Mouse (Mus musculus) stomach, embryonic 16.5 days (tissue): ENCODE data around the gene Nemp1. TPM values are rescaled to one million over a fixed set of nuclear protein-coding genes. Genes with fewer than 3 reads are reported as not detected.

ENCODE experiments used
- ATAC-seq: fragments of 200-750 bp; cut with Nextera tagmentation; 2 replicates; pipeline ENCODE4 v1.8.0; 2017; ENCODE audit warnings: moderate number of reproducible peaks, moderate TSS enrichment; ENCODE audit not compliant: insufficient read depth, low FRiP score
- H3K27ac ChIP-seq: fragments of 300-500 bp; sonication (generic); 2 replicates; pipeline ENCODE4 v1.5.1; 2014; ENCODE audit warnings: low read length
- H3K27me3 ChIP-seq: fragments of 300-500 bp; sonication (generic); 2 replicates; pipeline ENCODE4 v1.6.1; 2014; ENCODE audit warnings: low read length, control low read depth, mixed read lengths; ENCODE audit not compliant: control insufficient read depth, insufficient read depth
- H3K36me3 ChIP-seq: fragments of 300-500 bp; sonication (generic); 2 replicates; pipeline ENCODE4 v1.6.1; 2014; ENCODE audit warnings: low read length; ENCODE audit not compliant: control insufficient read depth, insufficient read depth
- H3K4me1 ChIP-seq: fragments of 300-500 bp; sonication (generic); 2 replicates; pipeline ENCODE4 v1.6.1; 2014; ENCODE audit warnings: low read length, control low read depth, mixed read lengths; ENCODE audit not compliant: control insufficient read depth, insufficient read depth
- H3K4me2 ChIP-seq: fragments of 300-500 bp; sonication (generic); 2 replicates; pipeline ENCODE4 v1.6.1; 2014; ENCODE audit warnings: low read depth, low read length, mixed read lengths
- H3K4me3 ChIP-seq: fragments of 300-500 bp; sonication (generic); replicated peaks from 2 replicates; pipeline ENCODE4 v1.5.1; 2014; ENCODE audit warnings: mild to moderate bottlenecking, low read length
- H3K9ac ChIP-seq: fragments of 300-500 bp; sonication (generic); 2 replicates; pipeline ENCODE4 v1.6.1; 2014; ENCODE audit warnings: low read length
- H3K9me3 ChIP-seq: fragments of 300-500 bp; sonication (generic); replicated peaks from 2 replicates; pipeline ENCODE4 v1.6.1; 2016; ENCODE audit warnings: low read length, control low read depth; ENCODE audit not compliant: control insufficient read depth
- WGBS: fragments of 180-500 bp; shearing (Covaris S2); extraction: QIAGEN DNeasy Blood & Tissue Kit; methylation state at CpG from one replicate; pipeline ENCODE4 v1.1.7; 2014; 5-methylcytosine and 5-hydroxymethylcytosine counted together
- polyA plus RNA-seq: library from polyadenylated mRNA; unstranded; fragments of >200 nt; fragmentation: Nextera tagmentation; extraction: Ambion mirVana; gene quantifications from 2 replicates; pipeline ENCODE4 v1.2.1, GENCODE M21; 2015

Nemp1 gene
- polyA plus RNA-seq, 1 experiment from 2014 or later: 10.0 TPM

DNA sequence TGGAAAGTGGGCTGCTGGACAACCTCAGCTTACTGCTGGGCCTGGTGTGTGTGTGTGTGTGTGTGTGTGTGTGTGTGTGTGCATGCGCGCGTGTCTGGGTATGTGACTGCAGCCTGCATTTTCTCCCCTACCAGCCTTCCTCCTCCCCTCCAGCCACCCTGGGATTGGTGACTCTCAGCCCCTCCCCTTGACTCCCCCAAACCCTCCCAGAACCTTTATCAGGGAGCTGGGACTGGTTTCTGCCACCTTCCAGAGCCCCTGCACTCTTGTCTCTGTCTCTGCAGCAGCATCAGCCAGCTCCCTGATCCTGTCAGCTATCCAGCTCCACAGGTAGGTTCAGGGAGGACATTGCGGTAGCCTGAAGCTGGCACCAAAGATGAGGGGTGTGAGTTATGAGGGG is 58.4 kb downstream of the Nemp1 start:
- Histone ChIP-seq H3K9ac (no peak overlapping the region), H3K4me3 (no peak overlapping the region), H3K4me2 (no peak overlapping the region), H3K9me3 (no peaks in the 10 kb centered on the region), H3K36me3 (no peaks in the 10 kb centered on the region), H3K27me3 (no peaks in the 10 kb centered on the region), H3K4me1 (peaks cover 7% of the 10 kb centered on the region; the same call in 1 of the 2 replicates), H3K27ac (no peak overlapping the region)
- no peak for ATAC-seq
- 65% methylated on average over 4 of the region's 4 CpGs for WGBS

DNA sequence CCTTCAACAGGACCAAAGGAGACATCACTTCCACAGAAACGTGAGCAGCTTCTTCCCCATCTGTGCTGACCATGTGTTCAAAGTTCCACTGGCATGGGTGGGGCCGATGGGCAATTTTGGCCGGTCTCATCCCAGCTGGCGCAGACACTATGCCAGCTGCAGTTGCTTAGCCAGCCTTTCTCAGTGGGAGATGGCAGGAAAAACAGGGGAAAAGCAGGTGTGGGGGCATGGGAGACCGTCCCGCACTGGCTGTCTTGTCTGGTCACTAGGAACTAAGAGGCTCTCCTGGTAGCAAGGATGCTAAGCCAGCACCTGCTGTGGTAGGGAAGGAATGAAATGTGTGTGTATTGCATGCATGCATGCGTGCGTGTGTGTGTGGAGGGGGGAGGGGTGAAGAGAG is 61.7 kb downstream of the Nemp1 start:
- Histone ChIP-seq H3K4me3 (no peak overlapping the region), H3K27ac (no peak overlapping the region), H3K4me2 (no peak overlapping the region), H3K36me3 (no peaks in the 10 kb centered on the region), H3K9me3 (no peaks in the 10 kb centered on the region), H3K4me1 (0 out of 2 replicates have a peak, but pooled peaks cover 4% of the 10 kb centered on the region), H3K9ac (no peak overlapping the region), H3K27me3 (no peaks in the 10 kb centered on the region)
- WGBS: 74% methylated on average over 8 of the region's 8 CpGs
- no peak for ATAC-seq

DNA sequence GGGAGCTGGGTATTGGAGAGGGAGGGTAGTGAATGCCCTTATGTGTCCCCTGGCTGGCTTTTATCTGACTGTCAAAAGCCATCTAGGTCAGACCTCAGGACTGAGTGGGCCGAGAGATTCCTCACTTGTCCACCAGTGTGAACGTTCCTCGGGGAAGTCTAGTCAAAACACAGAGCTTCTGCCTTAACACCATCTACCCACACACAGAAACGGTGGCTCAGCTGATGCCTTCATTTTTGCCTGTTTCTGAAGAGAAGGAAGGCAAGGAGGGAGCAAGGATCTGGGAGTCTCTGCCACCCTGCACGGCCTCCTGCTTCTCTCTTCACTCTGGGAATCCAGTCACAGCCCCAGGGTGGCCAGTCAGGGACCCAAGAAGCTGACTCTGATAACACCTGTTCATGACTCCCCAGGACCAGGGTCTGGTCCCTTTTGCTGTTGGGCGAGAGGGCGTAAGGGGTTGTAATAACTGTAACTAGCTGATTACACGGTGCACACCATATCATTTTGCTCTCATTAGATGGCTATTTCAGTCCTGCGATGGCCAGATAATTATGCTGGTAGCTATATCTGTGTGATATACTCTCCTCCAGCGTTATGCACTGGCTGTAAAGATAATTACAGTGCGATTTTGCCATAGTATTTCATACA is 63.7 kb downstream of the Nemp1 start:
- no peak for ATAC-seq
- 73% methylated on average over 11 of the region's 11 CpGs for WGBS

DNA sequence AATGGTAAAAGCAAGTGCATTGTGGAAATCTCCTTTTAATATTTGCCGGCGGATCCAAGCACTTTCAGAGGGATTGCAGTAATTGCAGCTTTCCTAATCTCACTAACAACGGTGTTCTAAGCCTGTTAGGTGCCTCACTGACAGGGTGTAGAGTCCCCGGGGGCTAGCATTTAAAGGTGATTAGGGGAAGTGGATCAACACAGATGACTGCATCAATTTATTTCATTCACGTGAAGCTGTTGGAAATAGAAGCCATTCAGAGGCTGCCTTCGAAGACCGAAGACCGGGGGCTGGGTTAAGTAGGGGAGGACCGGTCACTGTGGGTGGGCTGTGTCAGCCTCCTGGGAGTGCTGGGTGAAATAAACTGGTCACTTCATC is 64.2 kb downstream of the Nemp1 start:
- 45% methylated on average over 9 of the region's 9 CpGs for WGBS
- H3K36me3 ChIP-seq: no peaks in the 10 kb centered on the region
- H3K9ac ChIP-seq: 0 out of 2 replicates have a peak overlapping the region, but pooled peaks have one; percentile 29
- H3K27ac ChIP-seq: no peak overlapping the region
- no peaks in the 10 kb centered on the region for H3K27me3 ChIP-seq
- H3K4me1 ChIP-seq: 0 out of 2 replicates have a peak, but pooled peaks cover 4% of the 10 kb centered on the region
- peaks cover 4% of the 10 kb centered on the region for H3K9me3 ChIP-seq
- no peak overlapping the region for H3K4me2 ChIP-seq
- H3K4me3 ChIP-seq: no peak overlapping the region
- no peak for ATAC-seq

More for the DNA sequence above, 63.7 kb downstream of the Nemp1 start:
- Histone ChIP-seq H3K4me3 (no peak overlapping the region), H3K36me3 (no peaks in the 10 kb centered on the region), H3K9me3 (peaks cover 4% of the 10 kb centered on the region), H3K4me2 (no peak overlapping the region), H3K27me3 (no peaks in the 10 kb centered on the region), H3K9ac (no peak overlapping the region), H3K4me1 (0 out of 2 replicates have a peak, but pooled peaks cover 4% of the 10 kb centered on the region), H3K27ac (no peak overlapping the region)

DNA sequence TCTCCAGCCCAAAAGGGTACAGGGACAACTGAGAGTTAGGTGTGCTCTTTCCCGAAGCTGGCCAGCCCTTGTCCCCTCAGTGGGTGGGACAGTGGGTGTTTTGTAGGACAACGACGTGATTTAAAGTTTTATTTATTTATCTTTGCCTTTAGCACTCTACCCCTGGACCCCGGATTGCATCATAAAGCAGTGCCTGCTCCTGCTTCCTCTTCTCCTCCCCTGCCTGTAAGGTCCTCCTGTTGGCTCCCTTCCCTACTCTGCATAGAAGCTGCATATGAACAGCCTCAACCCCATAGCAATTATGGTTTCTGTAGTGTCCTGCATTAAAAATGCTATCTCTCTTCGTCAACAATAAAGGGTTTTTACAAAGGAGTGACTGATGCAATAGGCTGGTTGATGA is 64.7 kb downstream of the Nemp1 start:
- Histone ChIP-seq H3K4me2 (no peak overlapping the region), H3K27me3 (no peaks in the 10 kb centered on the region), H3K36me3 (no peaks in the 10 kb centered on the region), H3K9ac (0 out of 2 replicates have a peak overlapping the region, but pooled peaks have one; percentile 29), H3K4me3 (no peak overlapping the region), H3K27ac (no peak overlapping the region), H3K4me1 (0 out of 2 replicates have a peak, but pooled peaks cover 4% of the 10 kb centered on the region), H3K9me3 (peaks cover 4% of the 10 kb centered on the region)
- no peak for ATAC-seq
- 24% methylated on average over 5 of the region's 5 CpGs for WGBS

DNA sequence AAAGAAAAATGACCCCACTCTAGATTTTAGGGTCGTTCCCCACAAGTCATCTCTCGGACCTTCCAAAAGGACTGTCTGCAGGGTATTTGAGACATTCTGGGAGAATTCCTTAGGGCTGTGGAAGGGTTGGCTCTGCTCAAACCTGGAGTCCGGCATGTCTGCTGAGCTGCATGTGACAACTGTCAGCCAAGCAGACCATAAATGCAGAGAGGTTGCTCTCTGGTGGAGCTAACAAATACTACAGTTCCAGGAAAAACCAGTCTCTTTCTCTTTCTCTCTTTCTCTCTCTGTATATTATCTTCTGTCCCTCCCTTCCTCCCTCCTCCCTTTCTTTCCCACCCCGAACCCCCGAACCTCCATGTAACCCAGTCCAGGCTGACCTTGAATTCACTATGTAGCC is 67.7 kb downstream of the Nemp1 start:
- Histone ChIP-seq H3K27me3 (no peaks in the 10 kb centered on the region), H3K36me3 (no peaks in the 10 kb centered on the region), H3K27ac (no peak overlapping the region), H3K4me1 (peaks cover 7% of the 10 kb centered on the region; the same call in 1 of the 2 replicates), H3K9me3 (peaks cover 4% of the 10 kb centered on the region), H3K4me3 (no peak overlapping the region), H3K9ac (no peak overlapping the region), H3K4me2 (0 out of 2 replicates have a peak overlapping the region, but pooled peaks have one; percentile 5)
- WGBS: 32% methylated on average over 5 of the region's 5 CpGs
- no peak for ATAC-seq

DNA sequence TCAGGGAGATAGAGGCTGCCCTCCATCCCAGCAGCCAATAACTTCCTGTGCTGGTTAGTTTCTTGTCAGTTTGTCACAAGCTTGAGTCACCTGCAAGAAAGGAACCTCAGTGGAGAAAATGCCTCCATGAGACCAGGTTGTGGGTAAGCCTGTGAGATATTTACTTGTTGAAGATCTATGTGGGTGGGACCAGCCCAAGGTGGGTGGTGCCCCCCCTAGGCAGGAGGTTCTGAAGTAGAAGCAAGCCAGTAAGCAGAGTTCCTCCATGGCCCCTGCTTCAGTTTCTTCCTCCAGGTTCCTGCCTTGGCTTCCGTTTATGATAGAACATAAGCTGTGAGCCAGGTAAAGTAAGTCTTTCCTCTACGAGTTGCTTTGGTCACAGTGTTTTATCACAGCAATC is 69.6 kb downstream of the Nemp1 start:
- Histone ChIP-seq H3K4me2 (no peak overlapping the region), H3K27ac (no peak overlapping the region), H3K9ac (no peak overlapping the region), H3K4me1 (peaks cover 10% of the 10 kb centered on the region; the same call in 1 of the 2 replicates), H3K9me3 (peaks cover 4% of the 10 kb centered on the region), H3K4me3 (no peak overlapping the region), H3K36me3 (no peaks in the 10 kb centered on the region), H3K27me3 (no peaks in the 10 kb centered on the region)
- 70% methylated on average over 2 of the region's 2 CpGs for WGBS
- ATAC-seq: no peak

DNA sequence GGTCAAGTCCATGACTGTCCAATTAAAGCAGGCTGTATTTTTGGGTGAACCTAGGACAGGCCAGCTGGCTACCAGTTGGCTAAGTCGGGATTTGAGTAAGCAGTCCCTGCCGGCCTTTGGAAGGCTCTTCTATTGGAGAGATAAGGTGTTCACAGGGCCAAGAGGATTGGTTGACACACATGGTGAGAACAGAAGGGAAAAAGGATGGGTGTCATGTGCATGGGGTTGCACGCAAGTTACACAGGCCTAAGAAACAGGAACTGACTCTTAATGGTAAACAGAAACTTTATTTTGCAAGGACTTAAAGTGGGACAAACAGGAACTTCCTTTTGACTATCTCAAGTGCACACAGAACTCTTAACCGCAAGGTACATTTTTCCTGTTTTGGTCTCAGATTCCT is 70.2 kb downstream of the Nemp1 start:
- H3K27ac ChIP-seq: no peak overlapping the region
- WGBS: 68% methylated on average over 4 of the region's 4 CpGs
- H3K36me3 ChIP-seq: 0 out of 2 replicates have a peak, but pooled peaks cover 5% of the 10 kb centered on the region
- no peak overlapping the region for H3K4me3 ChIP-seq
- no peaks in the 10 kb centered on the region for H3K27me3 ChIP-seq
- no peak overlapping the region for H3K4me2 ChIP-seq
- H3K9ac ChIP-seq: no peak overlapping the region
- no peak for ATAC-seq
- H3K4me1 ChIP-seq: peaks cover 9% of the 10 kb centered on the region; the same call in 1 of the 2 replicates
- H3K9me3 ChIP-seq: peaks cover 4% of the 10 kb centered on the region

DNA sequence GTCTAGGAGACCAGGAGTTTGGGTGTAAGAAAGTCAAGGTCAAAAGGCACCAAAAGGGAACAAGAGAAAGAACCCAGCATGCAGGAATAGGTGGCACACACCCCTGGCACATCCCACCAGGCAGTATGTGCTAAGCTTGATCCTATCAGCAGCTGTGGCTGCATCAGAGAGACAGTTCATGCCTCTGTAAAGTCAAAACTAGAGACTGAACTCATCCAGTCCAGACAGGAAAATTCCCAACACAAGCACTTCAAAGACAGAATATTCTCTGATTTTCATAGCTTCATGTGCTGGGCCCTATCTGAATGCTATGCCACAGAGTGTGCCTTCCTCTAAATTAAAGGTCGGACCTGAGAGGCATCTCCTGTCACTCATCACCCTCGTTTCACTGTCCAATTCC is 70.9 kb downstream of the Nemp1 start:
- Histone ChIP-seq H3K27ac (0 out of 2 replicates have a peak overlapping the region, but pooled peaks have one; percentile 3), H3K4me2 (no peak overlapping the region), H3K9me3 (peaks cover 4% of the 10 kb centered on the region), H3K9ac (no peak overlapping the region), H3K4me3 (no peak overlapping the region), H3K27me3 (no peaks in the 10 kb centered on the region), H3K4me1 (peaks cover 9% of the 10 kb centered on the region; the same call in 1 of the 2 replicates), H3K36me3 (peaks cover 10% of the 10 kb centered on the region; the same call in 1 of the 2 replicates)
- WGBS: 32% methylated on average over 2 of the region's 2 CpGs
- no peak for ATAC-seq
